Mouse (Mus musculus) macrophage (primary cell): ENCODE results near the gene Dmxl2. TPM values are rescaled to one million over a fixed set of nuclear protein-coding genes. Genes with fewer than 3 reads are reported as not detected.

Source experiments
- H3K27ac ChIP-seq: fragments of 350-480 bp; formaldehyde crosslinking; 2 replicates; pipeline ENCODE4 v1.9.0; 2021
- H3K36me3 ChIP-seq: fragments of 350-480 bp; formaldehyde crosslinking; 2 replicates; pipeline ENCODE4 v1.9.0; 2021; ENCODE audit errors: inconsistent target
- H3K4me3 ChIP-seq: fragments of 350-480 bp; formaldehyde crosslinking; 2 replicates; pipeline ENCODE4 v1.9.0; 2021; ENCODE audit errors: inconsistent target
- H3K79me2 ChIP-seq: fragments of 350-480 bp; formaldehyde crosslinking; 2 replicates; pipeline ENCODE4 v1.9.0; 2021; ENCODE audit errors: inconsistent target
- whole genome bisulfite sequencing: methylation state at CpG from one replicate; pipeline ENCODE4 v1.1.7; 2026; ENCODE audit warnings: inconsistent platforms; ENCODE audit not compliant: missing documents; 5-methylcytosine and 5-hydroxymethylcytosine counted together
- polyA plus RNA-seq: library from polyadenylated mRNA; stranded (reverse); fragments of 250-400 nt; gene quantifications from 3 replicates; pipeline ENCODE4 v1.2.4, GENCODE M21; 2018; ENCODE audit warnings: inconsistent platforms

Dmxl2 gene
- polyA plus RNA-seq, 1 experiment from 2014 or later: 14.4 TPM

GRCm38 (mm10) chr9:54529950-54530349 is 28.5 kb upstream of the Dmxl2 start:
- whole genome bisulfite sequencing: 92% methylated on average over 2 of the region's 2 CpGs
- no peak overlapping the region for H3K4me3 ChIP-seq
- no peaks in the 10 kb centered on the region for H3K36me3 ChIP-seq
- no peaks in the 10 kb centered on the region for H3K79me2 ChIP-seq
- no peak overlapping the region for H3K27ac ChIP-seq

GRCm38 (mm10) chr9:54527694-54528093 is 26.3 kb upstream of the Dmxl2 start:
- H3K4me3 ChIP-seq: no peak overlapping the region
- H3K79me2 ChIP-seq: no peaks in the 10 kb centered on the region
- no peak overlapping the region for H3K27ac ChIP-seq
- H3K36me3 ChIP-seq: no peaks in the 10 kb centered on the region
- 87% methylated on average over 7 of the region's 7 CpGs for WGBS

- H3K36me3 ChIP-seq: no peaks in the 10 kb centered on the region
- no peak overlapping the region for H3K27ac ChIP-seq
- no peaks in the 10 kb centered on the region for H3K79me2 ChIP-seq
- 85% methylated on average over 4 of the region's 4 CpGs for WGBS
- no peak overlapping the region for H3K4me3 ChIP-seq
Measured at GRCm38 (mm10) chr9:54520286-54520685, 18.9 kb upstream of the Dmxl2 start.

- Histone ChIP-seq H3K4me3 (no peak overlapping the region), H3K27ac (no peak overlapping the region), H3K79me2 (no peaks in the 10 kb centered on the region), H3K36me3 (no peaks in the 10 kb centered on the region)
- 83% methylated on average over 7 of the region's 7 CpGs for WGBS
Measured at GRCm38 (mm10) chr9:54518921-54519320, 17.5 kb upstream of the Dmxl2 start.

GRCm38 (mm10) chr9:54515991-54516390 is 14.6 kb upstream of the Dmxl2 start:
- 87% methylated on average over 2 of the region's 2 CpGs for WGBS
- Histone ChIP-seq H3K4me3 (no peak overlapping the region), H3K36me3 (no peaks in the 10 kb centered on the region), H3K79me2 (no peaks in the 10 kb centered on the region), H3K27ac (no peak overlapping the region)

GRCm38 (mm10) chr9:54502873-54503272 is 1.4 kb upstream of the Dmxl2 start:
- Histone ChIP-seq H3K79me2 (peaks cover 25% of the 10 kb centered on the region; the same call in 1 of the 2 replicates), H3K36me3 (no peaks in the 10 kb centered on the region), H3K4me3 (no peak overlapping the region), H3K27ac (no peak overlapping the region)
- WGBS: 56% methylated on average over 12 of the region's 12 CpGs

GRCm38 (mm10) chr9:54502111-54502495 is 677 bp upstream of the Dmxl2 start:
- peaks cover 33% of the 10 kb centered on the region; the same call in 1 of the 2 replicates for H3K79me2 ChIP-seq
- H3K4me3 ChIP-seq: peak overlapping the region; percentile 13; the same call in 1 of the 2 replicates
- no peak overlapping the region for H3K27ac ChIP-seq
- 3% methylated on average over 11 of the region's 13 CpGs for WGBS
- H3K36me3 ChIP-seq: no peaks in the 10 kb centered on the region

GRCm38 (mm10) chr9:54500832-54501452 is 484 bp downstream of the Dmxl2 start:
- Histone ChIP-seq H3K4me3 (peak overlapping the region; percentile 40), H3K27ac (no peak overlapping the region), H3K79me2 (peaks cover 45% of the 10 kb centered on the region; the same call in 1 of the 2 replicates), H3K36me3 (no peaks in the 10 kb centered on the region)
- WGBS: under 1% methylated on average over 43 of the region's 43 CpGs

- Histone ChIP-seq H3K4me3 (no peak overlapping the region), H3K27ac (no peak overlapping the region), H3K79me2 (peaks cover 56% of the 10 kb centered on the region; the same call in 1 of the 2 replicates), H3K36me3 (no peaks in the 10 kb centered on the region)
- WGBS: 70% methylated on average over 1 of the region's 3 CpGs
Measured at GRCm38 (mm10) chr9:54499791-54500190, 1.6 kb downstream of the Dmxl2 start.

- Histone ChIP-seq H3K4me3 (no peak overlapping the region), H3K79me2 (peaks cover 58% of the 10 kb centered on the region; the same call in 1 of the 2 replicates), H3K27ac (no peak overlapping the region), H3K36me3 (no peaks in the 10 kb centered on the region)
- WGBS: 90% methylated on average over 6 of the region's 6 CpGs
Measured at GRCm38 (mm10) chr9:54499291-54499690, 2.1 kb downstream of the Dmxl2 start.

- H3K36me3 ChIP-seq: no peaks in the 10 kb centered on the region
- WGBS: 83% methylated on average over 2 of the region's 2 CpGs
- no peak overlapping the region for H3K4me3 ChIP-seq
- H3K27ac ChIP-seq: no peak overlapping the region
- peaks cover 28% of the 10 kb centered on the region; the same call in 1 of the 2 replicates for H3K79me2 ChIP-seq
Measured at GRCm38 (mm10) chr9:54490431-54490830, 11.0 kb downstream of the Dmxl2 start.

- Histone ChIP-seq H3K4me3 (no peak overlapping the region), H3K27ac (no peak overlapping the region), H3K36me3 (no peaks in the 10 kb centered on the region), H3K79me2 (peaks cover 22% of the 10 kb centered on the region; the same call in 1 of the 2 replicates)
- WGBS: 50% methylated on average over 2 of the region's 2 CpGs
Measured at GRCm38 (mm10) chr9:54489599-54489998, 11.8 kb downstream of the Dmxl2 start.

- Histone ChIP-seq H3K4me3 (no peak overlapping the region), H3K27ac (no peak overlapping the region), H3K79me2 (peaks cover 8% of the 10 kb centered on the region; the same call in 1 of the 2 replicates), H3K36me3 (no peaks in the 10 kb centered on the region)
- WGBS: 93% methylated on average over 2 of the region's 2 CpGs
Measured at GRCm38 (mm10) chr9:54484927-54485326, 16.5 kb downstream of the Dmxl2 start.

- Histone ChIP-seq H3K27ac (no peak overlapping the region), H3K4me3 (no peak overlapping the region)
Measured at GRCm38 (mm10) chr9:54483215-54483614, 18.2 kb downstream of the Dmxl2 start.

GRCm38 (mm10) chr9:54482763-54483162 is 18.7 kb downstream of the Dmxl2 start:
- Histone ChIP-seq H3K79me2 (peaks cover 8% of the 10 kb centered on the region; the same call in 1 of the 2 replicates), H3K4me3 (no peak overlapping the region)
- 94% methylated on average over 4 of the region's 4 CpGs for WGBS

More at GRCm38 (mm10) chr9:54483215-54483614, 18.2 kb downstream of the Dmxl2 start:
- 82% methylated on average over 4 of the region's 4 CpGs for WGBS
- no peaks in the 10 kb centered on the region for H3K36me3 ChIP-seq
- H3K79me2 ChIP-seq: peaks cover 8% of the 10 kb centered on the region; the same call in 1 of the 2 replicates

More at GRCm38 (mm10) chr9:54482763-54483162, 18.7 kb downstream of the Dmxl2 start:
- no peak overlapping the region for H3K27ac ChIP-seq
- no peaks in the 10 kb centered on the region for H3K36me3 ChIP-seq
